Mouse (Mus musculus): Measurements from ENCODE around the gene 3100002H09Rik. TPM values are rescaled to one million over a fixed set of nuclear protein-coding genes. Genes with fewer than 3 reads are reported as not detected.

3100002H09Rik gene
- polyA plus RNA-seq, 1 experiment = not detected

GRCm38 (mm10) chr4:124593210-124593609 is 17.4 kb downstream of the 3100002H09Rik start:
- H3K4me1 ChIP-seq (ENCODE audit: control insufficient read depth, insufficient read depth, low read length) = no peaks in the 10 kb centered on the region
- no peak overlapping the region for H3K27ac ChIP-seq (ENCODE audit: control insufficient read depth, insufficient read depth, low read depth, low read length, poor library complexity)
- H3K4me3 ChIP-seq (replicated peaks; ENCODE audit: control insufficient read depth, low read depth, low read length) = no peak overlapping the region
- no peak for TF ChIP-seq POLR2A (IDR thresholded peaks at IDR 0.05; ENCODE audit: borderline replicate concordance, control insufficient read depth, low read depth, low read length)
- no peak for TF ChIP-seq CTCF (IDR thresholded peaks at IDR 0.05; ENCODE audit: control insufficient read depth, insufficient read depth, low read length)

DNA sequence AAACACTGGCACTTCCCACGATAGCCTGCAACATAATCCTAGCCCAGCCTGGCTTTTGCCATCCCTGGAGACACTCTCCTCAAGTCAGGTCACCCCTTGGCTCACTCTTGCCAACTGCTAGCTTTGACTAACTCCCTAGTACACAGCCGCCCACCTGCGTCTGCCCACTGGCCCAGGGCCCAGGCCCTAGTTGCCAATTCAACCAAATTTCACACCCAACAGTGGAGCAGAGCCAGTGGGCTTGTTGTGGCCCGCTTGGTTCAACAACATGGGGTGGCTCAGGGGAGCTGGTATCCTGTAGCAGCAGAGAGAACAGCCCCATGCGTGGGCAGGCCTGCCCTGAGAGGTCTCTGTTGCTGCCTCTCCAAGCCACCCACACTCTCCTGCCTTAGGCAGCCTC is 18.4 kb downstream of the 3100002H09Rik start:
- no peak for TF ChIP-seq POLR2A (IDR thresholded peaks at IDR 0.05; ENCODE audit: borderline replicate concordance, control insufficient read depth, low read depth, low read length)
- 81% methylated on average over 5 of the region's 5 CpGs for WGBS
- H3K27ac ChIP-seq (ENCODE audit: control insufficient read depth, insufficient read depth, low read depth, low read length, poor library complexity) = no peak overlapping the region; the same call in 1 of the 2 replicates
- H3K4me1 ChIP-seq (ENCODE audit: control insufficient read depth, insufficient read depth, low read length) = no peaks in the 10 kb centered on the region
- no peak overlapping the region for H3K4me3 ChIP-seq (replicated peaks; ENCODE audit: control insufficient read depth, low read depth, low read length)

DNA sequence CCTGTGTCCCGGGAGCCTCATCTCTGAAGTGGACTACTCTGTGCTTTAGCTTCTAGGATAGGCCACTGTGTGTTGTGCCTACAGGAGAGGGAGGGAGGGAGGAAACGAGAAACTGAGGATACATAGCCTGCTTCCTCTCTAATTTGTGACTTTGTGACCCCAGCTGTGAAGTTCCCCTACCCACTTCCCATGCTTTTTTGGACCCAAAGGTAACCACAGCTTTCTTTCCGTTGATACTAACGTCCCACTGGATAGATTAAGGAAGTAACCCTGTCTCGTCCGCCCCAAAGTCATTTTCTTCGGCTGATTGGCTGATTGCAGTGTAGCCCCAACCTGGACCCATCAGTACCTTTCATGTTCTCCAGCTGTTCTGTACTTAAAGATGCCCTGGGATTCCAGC is 29.9 kb downstream of the 3100002H09Rik start:
- no peaks in the 10 kb centered on the region for H3K4me1 ChIP-seq (ENCODE audit: control insufficient read depth, insufficient read depth, low read length)
- no peak for TF ChIP-seq CTCF (IDR thresholded peaks at IDR 0.05; ENCODE audit: control insufficient read depth, insufficient read depth, low read length)
- TF ChIP-seq POLR2A (IDR thresholded peaks at IDR 0.05; ENCODE audit: borderline replicate concordance, control insufficient read depth, low read depth, low read length) = no peak
- 23% methylated on average over 7 of the region's 7 CpGs for WGBS

GRCm38 (mm10) chr4:124575955-124576445 is 34.6 kb downstream of the 3100002H09Rik start:
- Histone ChIP-seq H3K4me3 (replicated peaks; ENCODE audit: control insufficient read depth, low read depth, low read length) (no peak overlapping the region), H3K4me1 (ENCODE audit: control insufficient read depth, insufficient read depth, low read length) (no peaks in the 10 kb centered on the region), H3K27ac (ENCODE audit: control insufficient read depth, insufficient read depth, low read depth, low read length, poor library complexity) (no peak overlapping the region)
- 13% methylated on average over 7 of the region's 7 CpGs for WGBS
- no peak for TF ChIP-seq POLR2A (IDR thresholded peaks at IDR 0.05; ENCODE audit: borderline replicate concordance, control insufficient read depth, low read depth, low read length)
- no peak for TF ChIP-seq CTCF (IDR thresholded peaks at IDR 0.05; ENCODE audit: control insufficient read depth, insufficient read depth, low read length)

More for the DNA sequence above, 29.9 kb downstream of the 3100002H09Rik start:
- Histone ChIP-seq H3K27ac (ENCODE audit: control insufficient read depth, insufficient read depth, low read depth, low read length, poor library complexity) (no peak overlapping the region), H3K4me3 (replicated peaks; ENCODE audit: control insufficient read depth, low read depth, low read length) (no peak overlapping the region)

- no peak for TF ChIP-seq CTCF (IDR thresholded peaks at IDR 0.05; ENCODE audit: control insufficient read depth, insufficient read depth, low read length)
- no peak for TF ChIP-seq POLR2A (IDR thresholded peaks at IDR 0.05; ENCODE audit: borderline replicate concordance, control insufficient read depth, low read depth, low read length)
- H3K4me1 ChIP-seq (ENCODE audit: control insufficient read depth, insufficient read depth, low read length) = no peaks in the 10 kb centered on the region
- no peak overlapping the region for H3K4me3 ChIP-seq (replicated peaks; ENCODE audit: control insufficient read depth, low read depth, low read length)
- 2% methylated on average over 61 of the region's 61 CpGs for WGBS
- no peak overlapping the region for H3K27ac ChIP-seq (ENCODE audit: control insufficient read depth, insufficient read depth, low read depth, low read length, poor library complexity)
These were observed 35.2 kb downstream of the 3100002H09Rik start for GRCm38 (mm10) chr4:124575269-124575954.

GRCm38 (mm10) chr4:124573586-124573985 is 37.0 kb downstream of the 3100002H09Rik start:
- Histone ChIP-seq H3K4me3 (replicated peaks; ENCODE audit: control insufficient read depth, low read depth, low read length) (no peak overlapping the region), H3K27ac (ENCODE audit: control insufficient read depth, insufficient read depth, low read depth, low read length, poor library complexity) (no peak overlapping the region), H3K4me1 (ENCODE audit: control insufficient read depth, insufficient read depth, low read length) (no peaks in the 10 kb centered on the region)
- TF ChIP-seq CTCF (IDR thresholded peaks at IDR 0.05; ENCODE audit: control insufficient read depth, insufficient read depth, low read length) (no peak), POLR2A (IDR thresholded peaks at IDR 0.05; ENCODE audit: borderline replicate concordance, control insufficient read depth, low read depth, low read length) (no peak)
- WGBS = 28% methylated on average over 4 of the region's 4 CpGs

GRCm38 (mm10) chr4:124570977-124571376 is 39.6 kb downstream of the 3100002H09Rik start:
- no peak overlapping the region for H3K4me3 ChIP-seq (replicated peaks; ENCODE audit: control insufficient read depth, low read depth, low read length)
- no peaks in the 10 kb centered on the region for H3K4me1 ChIP-seq (ENCODE audit: control insufficient read depth, insufficient read depth, low read length)
- WGBS = 81% methylated on average over 9 of the region's 9 CpGs
- no peak overlapping the region for H3K27ac ChIP-seq (ENCODE audit: control insufficient read depth, insufficient read depth, low read depth, low read length, poor library complexity)
- TF ChIP-seq CTCF (IDR thresholded peaks at IDR 0.05; ENCODE audit: control insufficient read depth, insufficient read depth, low read length) = no peak
- TF ChIP-seq POLR2A (IDR thresholded peaks at IDR 0.05; ENCODE audit: borderline replicate concordance, control insufficient read depth, low read depth, low read length) = no peak

DNA sequence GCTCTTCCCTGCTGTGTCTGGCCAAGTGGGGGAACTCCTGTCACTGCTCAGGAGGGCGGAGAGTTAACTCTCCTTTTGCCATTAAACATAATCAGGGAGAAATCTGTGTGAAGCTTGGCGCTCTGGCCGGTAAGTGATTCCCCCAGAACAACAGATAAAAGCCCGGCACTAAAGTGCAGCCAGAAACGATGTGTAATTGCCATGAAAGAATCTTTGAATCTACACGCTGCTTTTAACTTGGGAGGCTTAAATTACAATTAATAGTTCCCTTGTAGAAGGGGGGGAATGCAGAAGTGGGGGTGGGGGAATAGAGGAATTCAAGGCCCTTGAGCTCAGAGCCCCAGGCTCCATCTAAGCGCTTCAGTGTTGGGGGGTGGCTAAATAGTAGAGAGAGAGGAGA is 40.9 kb downstream of the 3100002H09Rik start:
- Histone ChIP-seq H3K4me3 (replicated peaks; ENCODE audit: control insufficient read depth, low read depth, low read length) (no peak overlapping the region), H3K27ac (ENCODE audit: control insufficient read depth, insufficient read depth, low read depth, low read length, poor library complexity) (no peak overlapping the region), H3K4me1 (ENCODE audit: control insufficient read depth, insufficient read depth, low read length) (no peaks in the 10 kb centered on the region)
- WGBS = 36% methylated on average over 7 of the region's 7 CpGs
- no peak for TF ChIP-seq CTCF (IDR thresholded peaks at IDR 0.05; ENCODE audit: control insufficient read depth, insufficient read depth, low read length)
- no peak for TF ChIP-seq POLR2A (IDR thresholded peaks at IDR 0.05; ENCODE audit: borderline replicate concordance, control insufficient read depth, low read depth, low read length)

Data from bone marrow, adult 2 months (tissue).